Mouse (Mus musculus): ENCODE results near the gene Dgki.

Dgki gene

DNA sequence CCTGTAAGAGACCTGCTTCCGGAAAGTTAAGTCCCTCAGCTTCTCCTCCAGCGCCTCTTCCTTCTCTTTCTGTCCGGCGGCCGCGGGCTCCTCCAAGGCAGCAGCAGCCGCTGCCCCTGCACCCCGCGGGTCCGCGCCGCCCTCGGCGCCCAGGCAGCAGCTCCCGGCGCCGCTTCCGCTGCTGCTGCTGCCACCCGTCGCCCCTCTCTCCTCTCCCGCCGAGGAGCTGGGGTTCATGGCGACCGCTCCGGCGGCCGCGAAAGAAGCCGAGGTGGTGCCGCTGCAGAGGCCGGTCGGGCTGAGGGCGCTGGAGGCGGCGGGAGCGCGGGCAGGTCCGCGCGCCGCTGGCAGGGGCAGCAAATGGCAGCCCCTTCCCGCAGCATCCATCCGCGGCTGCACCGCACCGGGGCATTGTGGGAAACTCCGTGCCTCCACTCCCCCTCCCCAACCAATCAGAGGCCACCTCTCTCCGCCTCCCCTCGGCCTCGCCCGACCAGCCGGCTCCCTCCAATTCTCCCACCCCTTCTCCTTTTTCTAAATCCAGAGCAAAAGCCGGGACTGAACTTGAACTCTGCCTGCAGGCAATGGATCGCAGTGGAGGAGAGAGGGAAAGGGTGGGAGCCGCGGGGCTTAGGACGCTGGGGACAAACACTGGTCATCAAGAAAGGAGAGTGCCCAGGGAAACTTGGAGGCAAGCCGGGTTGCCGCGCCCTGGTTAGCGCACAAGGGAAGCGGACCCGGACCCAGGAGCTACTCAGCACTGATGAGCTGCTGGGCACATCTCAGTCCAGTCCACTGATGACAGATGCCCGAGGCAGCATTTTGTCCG, at the start of gene Dgki:
TSS of gene Dgki (minus strand) at position 623 of the 829 bp plus-strand sequence.
- no peak for DNase-seq (ENCODE audit: low read depth in 1 of 2, low spot score in 2 of 2)

GRCm38 (mm10) chr6:37347606-37348005, 47.6 kb upstream of the Dgki start:
- DNase-seq (ENCODE audit: low read depth in 1 of 2, low spot score in 2 of 2): no peak

- DNase-seq (ENCODE audit: low read depth in 1 of 2, low spot score in 2 of 2): no peak
Measured at GRCm38 (mm10) chr6:37338055-37338454, 38.1 kb upstream of the Dgki start.

- no peak for DNase-seq (ENCODE audit: low read depth in 1 of 2, low spot score in 2 of 2)
Measured at GRCm38 (mm10) chr6:37336831-37337260, 36.9 kb upstream of the Dgki start.

- no peak for DNase-seq (ENCODE audit: low read depth in 1 of 2, low spot score in 2 of 2)
Measured at GRCm38 (mm10) chr6:37336381-37336780, 36.4 kb upstream of the Dgki start.

- no peak for DNase-seq (ENCODE audit: low read depth in 1 of 2, low spot score in 2 of 2)
Measured at GRCm38 (mm10) chr6:37332846-37333245, 32.9 kb upstream of the Dgki start.

DNA sequence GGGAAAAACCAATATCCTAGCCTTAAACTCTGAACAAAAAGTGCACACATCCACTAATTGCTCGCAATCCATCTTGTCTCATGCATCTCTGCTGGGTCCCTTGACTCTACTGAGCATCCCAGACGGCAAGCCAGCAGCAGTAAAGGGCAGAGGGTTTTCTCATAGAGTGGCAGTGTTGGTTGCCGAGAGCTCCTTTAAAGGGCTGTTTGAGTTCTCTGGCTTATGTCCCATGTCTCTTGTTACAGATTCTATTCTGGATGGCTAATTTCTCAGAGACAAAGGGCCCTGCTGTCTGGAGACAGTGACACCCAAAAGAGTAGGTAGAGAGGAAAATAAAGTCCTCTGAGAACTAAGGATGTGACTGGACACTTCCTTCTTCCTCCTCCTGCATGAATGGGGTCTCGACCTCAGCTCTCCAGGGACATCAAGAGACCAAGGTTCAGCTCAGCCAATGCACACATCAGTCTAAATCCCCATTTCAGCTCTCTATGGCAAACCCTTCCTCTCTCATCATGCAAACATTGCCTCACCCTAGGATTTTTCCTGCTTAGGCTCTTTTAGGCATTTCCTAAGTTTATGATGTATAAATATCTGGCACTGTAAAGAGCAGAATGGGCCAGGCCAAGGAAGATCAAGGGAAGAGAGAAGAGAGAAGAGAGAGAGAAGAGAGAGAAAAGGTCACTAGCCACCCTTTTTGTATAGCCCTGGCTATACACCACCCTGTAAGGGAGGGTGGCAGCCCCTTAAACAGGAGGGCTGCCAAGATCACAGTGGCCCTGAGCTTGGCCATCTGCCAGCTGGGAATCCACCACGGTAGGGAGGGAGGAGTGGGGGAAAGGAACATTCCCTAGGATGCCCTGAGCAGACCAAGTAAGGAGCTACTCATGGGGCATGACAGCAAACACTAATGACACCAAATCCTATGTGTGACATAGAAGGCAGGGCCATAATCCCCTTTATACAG, 30.2 kb upstream of the Dgki start:
- DNase-seq (ENCODE audit: low read depth in 1 of 2, low spot score in 2 of 2): no peak

GRCm38 (mm10) chr6:37329376-37329775, 29.4 kb upstream of the Dgki start:
- no peak for DNase-seq (ENCODE audit: low read depth in 1 of 2, low spot score in 2 of 2)

- DNase-seq (ENCODE audit: low read depth in 1 of 2, low spot score in 2 of 2): no peak
Measured at GRCm38 (mm10) chr6:37328671-37329070, 28.7 kb upstream of the Dgki start.

DNA sequence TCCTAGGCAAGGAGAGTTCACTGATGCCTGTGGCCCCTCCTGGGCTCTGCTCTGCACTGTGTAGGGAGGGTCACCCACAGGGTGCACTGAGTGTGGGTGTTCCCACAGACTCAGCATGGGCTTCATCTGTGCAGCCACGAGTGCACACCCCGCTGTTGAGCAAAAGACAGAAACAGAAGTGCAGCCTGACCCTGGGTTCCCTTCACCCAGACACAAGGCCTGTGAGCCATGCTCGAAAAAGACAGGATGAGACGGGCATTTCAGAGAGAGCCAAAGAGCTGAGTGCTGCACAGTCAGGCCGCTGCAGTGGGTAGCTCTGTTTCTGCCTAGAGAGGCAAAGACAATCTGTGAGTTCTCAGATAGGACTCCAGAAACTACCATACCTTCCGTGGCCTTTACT, 27.5 kb upstream of the Dgki start:
- no peak for DNase-seq (ENCODE audit: low read depth in 1 of 2, low spot score in 2 of 2)

DNA sequence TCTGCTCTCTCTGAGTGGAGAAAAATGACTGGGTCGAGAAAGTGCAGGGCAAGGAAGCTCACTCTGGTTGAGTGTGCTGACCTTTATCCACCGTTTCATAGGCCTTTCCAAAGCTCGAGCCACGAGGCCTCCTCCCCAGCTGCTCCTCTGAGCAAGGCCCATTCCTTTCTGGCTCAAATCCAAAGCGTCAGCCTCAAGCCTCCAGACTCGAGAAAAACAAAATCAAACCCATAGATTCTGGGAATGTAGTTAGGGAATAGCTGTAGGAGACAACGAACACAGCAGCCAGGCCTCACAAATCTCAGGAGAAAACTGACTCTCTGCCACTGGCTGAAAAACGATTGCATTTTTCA, 26.6 kb upstream of the Dgki start:
- no peak for DNase-seq (ENCODE audit: low read depth in 1 of 2, low spot score in 2 of 2)

DNA sequence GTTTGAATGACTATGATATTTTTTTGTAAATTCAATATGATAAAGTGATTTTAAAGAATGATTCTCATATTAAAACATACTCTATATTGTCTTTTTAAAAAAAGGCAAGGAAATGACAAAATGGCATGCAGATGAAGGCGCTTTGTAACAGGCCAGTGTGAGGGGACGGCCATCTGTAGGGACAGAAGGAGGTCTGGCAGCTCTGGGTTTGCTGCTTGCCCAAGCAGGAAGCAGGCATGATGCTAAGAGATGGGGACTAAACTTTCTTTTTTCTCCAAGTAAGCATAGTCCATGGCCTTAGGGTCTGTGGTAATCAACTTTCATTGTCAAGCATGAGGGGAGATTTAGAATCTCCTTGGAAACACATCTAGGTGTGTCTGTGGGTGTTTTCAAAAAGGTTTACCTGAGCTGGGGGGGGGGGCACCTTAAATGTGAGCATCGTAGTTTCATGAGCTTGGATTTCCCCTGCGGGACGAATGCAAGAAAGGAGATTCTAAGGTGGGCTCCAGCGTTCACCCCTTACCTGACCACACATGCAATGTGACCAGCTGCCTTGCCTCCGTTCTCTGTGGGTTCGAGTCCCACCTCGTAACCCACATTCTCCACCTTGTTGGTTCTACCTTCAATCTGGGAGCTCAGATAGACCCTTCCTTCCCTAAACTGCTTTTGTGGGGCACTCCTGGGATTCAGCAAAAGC, 26.1 kb upstream of the Dgki start:
- no peak for DNase-seq (ENCODE audit: low read depth in 1 of 2, low spot score in 2 of 2)

DNA sequence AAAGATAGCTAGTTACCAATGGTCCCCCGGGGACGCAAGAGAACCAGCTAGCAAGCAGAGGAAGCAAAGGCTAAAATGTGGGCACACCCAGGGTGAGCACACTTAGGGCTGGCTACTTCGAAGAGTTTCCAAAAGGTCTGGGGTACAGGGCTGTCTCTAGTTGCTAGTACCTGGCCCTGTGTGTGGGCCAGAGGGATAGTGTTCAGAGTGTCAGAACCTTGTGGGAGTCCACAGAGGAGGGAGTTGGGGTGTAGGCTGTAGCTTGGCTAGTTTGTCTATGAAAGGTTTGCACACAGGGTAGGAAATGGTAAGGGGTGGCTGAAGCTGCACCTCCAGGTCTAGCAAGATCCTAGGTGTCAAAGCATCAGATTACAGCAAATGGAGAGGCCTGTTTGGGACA, 25.1 kb upstream of the Dgki start:
- DNase-seq (ENCODE audit: low read depth in 1 of 2, low spot score in 2 of 2): no peak

- no peak for DNase-seq (ENCODE audit: low read depth in 1 of 2, low spot score in 2 of 2)
Measured at GRCm38 (mm10) chr6:37322641-37323040, 22.7 kb upstream of the Dgki start.

GRCm38 (mm10) chr6:37322088-37322487, 22.1 kb upstream of the Dgki start:
- no peak for DNase-seq (ENCODE audit: low read depth in 1 of 2, low spot score in 2 of 2)

GRCm38 (mm10) chr6:37317904-37318303, 17.9 kb upstream of the Dgki start:
- DNase-seq (ENCODE audit: low read depth in 1 of 2, low spot score in 2 of 2): no peak

- no peak for DNase-seq (ENCODE audit: low read depth in 1 of 2, low spot score in 2 of 2)
Measured at GRCm38 (mm10) chr6:37315440-37315839, 15.5 kb upstream of the Dgki start.

DNA sequence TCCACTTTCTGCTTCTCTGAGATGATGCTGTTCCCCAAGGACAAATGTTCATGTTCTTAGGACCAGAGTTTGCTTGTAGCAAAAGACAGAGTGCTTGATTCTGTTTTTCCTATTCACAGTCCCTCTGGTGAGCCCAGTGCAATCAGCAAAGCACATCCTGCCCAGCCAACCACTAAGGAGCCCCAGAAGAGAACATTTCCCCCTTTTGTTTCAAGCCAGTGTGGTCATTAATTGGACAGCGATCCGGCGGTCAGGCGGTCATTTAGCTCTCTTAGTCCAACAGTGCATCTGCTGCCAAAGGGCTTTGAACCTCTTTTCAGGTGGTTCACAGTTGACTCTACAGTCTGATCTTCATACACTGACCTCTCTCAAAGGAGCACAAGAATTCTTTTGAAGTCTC, 10.6 kb upstream of the Dgki start:
- no peak for DNase-seq (ENCODE audit: low read depth in 1 of 2, low spot score in 2 of 2)

GRCm38 (mm10) chr6:37306616-37307015, 6.6 kb upstream of the Dgki start:
- no peak for DNase-seq (ENCODE audit: low read depth in 1 of 2, low spot score in 2 of 2)

GRCm38 (mm10) chr6:37300492-37300891, 508 bp upstream of the Dgki start:
- DNase-seq (ENCODE audit: low read depth in 1 of 2, low spot score in 2 of 2): no peak

DNA sequence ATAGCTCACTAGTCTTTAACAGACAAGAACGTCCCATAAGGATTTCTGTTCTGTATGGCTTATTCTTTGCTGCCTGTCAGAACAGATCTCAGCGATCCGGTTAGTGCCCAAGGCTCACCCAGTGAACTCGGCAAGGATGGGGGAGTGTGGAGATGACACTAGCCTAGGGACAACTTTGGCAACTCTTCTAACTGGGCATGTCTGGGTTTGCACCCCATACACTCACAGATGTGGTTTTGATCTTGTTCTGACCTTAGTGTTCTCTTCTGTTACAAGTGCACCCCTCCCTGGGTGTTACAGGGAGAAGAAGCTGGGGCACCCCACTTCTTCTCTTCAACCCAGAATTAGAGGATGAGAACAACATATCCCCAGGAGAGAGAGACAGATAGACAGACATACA, 1.0 kb downstream of the Dgki start:
- no peak for DNase-seq (ENCODE audit: low read depth in 1 of 2, low spot score in 2 of 2)
